Mouse (Mus musculus) intestine, embryonic 14.5 days (tissue): Measurements from ENCODE around the gene Vps11. TPM values are rescaled to one million over a fixed set of nuclear protein-coding genes. Genes with fewer than 3 reads are reported as not detected.

Source experiments
- ATAC-seq: fragments of 200-750 bp; cut with Nextera tagmentation; replicated peaks from 2 replicates; pipeline ENCODE4 v1.8.0; 2017; ENCODE audit warnings: low read depth, moderate number of reproducible peaks, moderate TSS enrichment, moderate library complexity; ENCODE audit not compliant: low FRiP score, low TSS enrichment
- DNase-seq: peaks from one replicate; pipeline ENCODE4 v3.0.0-alpha.2; 2018; ENCODE audit warnings: low spot score
- H3K27ac ChIP-seq: fragments of 300-500 bp; sonication (generic); 2 replicates; pipeline ENCODE4 v1.5.1; 2014; ENCODE audit warnings: low read depth, mild to moderate bottlenecking, control low read depth
- H3K27me3 ChIP-seq: fragments of 300-500 bp; sonication (generic); replicated peaks from 2 replicates; pipeline ENCODE4 v1.6.1; 2014; ENCODE audit warnings: low read length, control low read depth; ENCODE audit not compliant: control insufficient read depth, insufficient read depth
- H3K36me3 ChIP-seq: fragments of 300-500 bp; sonication (generic); 2 replicates; pipeline ENCODE4 v1.6.1; 2014; ENCODE audit warnings: low read length, control low read depth; ENCODE audit not compliant: control insufficient read depth, insufficient read depth
- H3K4me1 ChIP-seq: fragments of 300-500 bp; sonication (generic); replicated peaks from 2 replicates; pipeline ENCODE4 v1.6.1; 2014; ENCODE audit warnings: low read length, control low read depth, mixed read lengths; ENCODE audit not compliant: control insufficient read depth, insufficient read depth
- H3K4me2 ChIP-seq: fragments of 300-500 bp; sonication (generic); 2 replicates; pipeline ENCODE4 v1.6.1; 2014; ENCODE audit warnings: low read length
- H3K4me3 ChIP-seq: fragments of 300-500 bp; sonication (generic); 2 replicates; pipeline ENCODE4 v1.5.1; 2014; ENCODE audit warnings: low read depth, low read length, control low read depth, mixed read lengths
- H3K9ac ChIP-seq: fragments of 300-500 bp; sonication (generic); 2 replicates; pipeline ENCODE4 v1.6.1; 2014; ENCODE audit warnings: mild to moderate bottlenecking, low read length
- H3K9me3 ChIP-seq: fragments of 300-500 bp; sonication (generic); 2 replicates; pipeline ENCODE4 v1.6.1; 2016; ENCODE audit warnings: low read length, control low read depth; ENCODE audit not compliant: control insufficient read depth
- WGBS: fragments of 180-500 bp; shearing (Covaris S2); extraction: QIAGEN DNeasy Blood & Tissue Kit; methylation state at CpG from one replicate; pipeline ENCODE4 v1.1.7; 2014; 5-methylcytosine and 5-hydroxymethylcytosine counted together
- polyA plus RNA-seq: library from polyadenylated mRNA; unstranded; fragments of >200 nt; fragmentation: Nextera tagmentation; extraction: Ambion mirVana; gene quantifications from 2 replicates; pipeline ENCODE4 v1.2.1, GENCODE M21; 2014

Vps11 gene
- polyA plus RNA-seq, 1 experiment from 2014 or later: 25.3 TPM

DNA sequence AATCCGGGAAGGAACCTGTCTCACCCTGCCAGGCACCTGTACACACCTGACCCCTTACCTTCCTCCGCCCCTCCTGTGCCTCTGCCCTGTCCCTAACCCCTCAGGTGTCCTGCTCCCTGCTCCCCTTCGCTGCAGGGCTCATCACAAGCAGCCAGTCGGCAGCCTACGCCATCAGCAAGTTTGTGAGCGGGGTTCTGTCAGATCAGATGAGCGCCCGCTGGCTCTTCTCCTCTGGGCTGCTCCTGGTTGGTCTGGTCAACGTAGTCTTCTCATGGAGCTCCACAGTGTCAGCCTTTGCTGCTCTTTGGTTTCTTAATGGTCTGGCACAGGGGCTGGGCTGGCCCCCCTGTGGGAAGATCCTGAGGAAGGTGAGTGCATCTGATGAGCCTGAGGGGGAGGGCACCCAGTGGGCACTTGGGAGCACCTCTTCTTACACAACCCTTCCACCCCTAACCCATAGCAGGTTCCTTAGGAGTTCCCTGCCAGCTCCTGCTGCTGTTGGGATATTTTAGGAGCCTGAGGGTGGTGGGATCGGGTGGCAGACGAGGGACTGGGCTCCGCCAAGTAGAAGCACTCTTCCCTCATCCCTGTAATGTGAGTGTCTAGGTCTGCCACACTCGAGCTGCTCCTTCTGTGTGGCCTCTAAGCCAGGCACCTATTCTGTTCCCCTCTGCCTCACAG is 37.8 kb upstream of the Vps11 start:
- ATAC-seq (no peak), DNase-seq (no peak)
- H3K4me2 ChIP-seq: peak overlapping the region; percentile 87
- 71% methylated on average over 13 of the region's 13 CpGs for whole genome bisulfite sequencing
- no peaks in the 10 kb centered on the region for H3K27me3 ChIP-seq
- H3K4me1 ChIP-seq: peaks cover 5% of the 10 kb centered on the region; the same call in 1 of the 2 replicates
- peaks cover 50% of the 10 kb centered on the region for H3K36me3 ChIP-seq
- no peak overlapping the region for H3K9ac ChIP-seq
- H3K27ac ChIP-seq: no peak overlapping the region
- H3K9me3 ChIP-seq: no peaks in the 10 kb centered on the region
- no peak overlapping the region for H3K4me3 ChIP-seq

GRCm38 (mm10) chr9:44398551-44398950 is 37.1 kb upstream of the Vps11 start:
- H3K9me3 ChIP-seq: no peaks in the 10 kb centered on the region
- H3K9ac ChIP-seq: peak overlapping the region; percentile 72; the same call in 1 of the 2 replicates
- H3K4me3 ChIP-seq: peak overlapping the region; percentile 83
- H3K36me3 ChIP-seq: peaks cover 43% of the 10 kb centered on the region
- H3K27me3 ChIP-seq: no peaks in the 10 kb centered on the region
- peak overlapping the region; percentile 87 for H3K4me2 ChIP-seq
- 75% methylated on average over 9 of the region's 9 CpGs for WGBS
- H3K27ac ChIP-seq: peak overlapping the region; percentile 65; the same call in 1 of the 2 replicates
- no peak for ATAC-seq
- peaks cover 5% of the 10 kb centered on the region; the same call in 1 of the 2 replicates for H3K4me1 ChIP-seq
- no peak for DNase-seq

DNA sequence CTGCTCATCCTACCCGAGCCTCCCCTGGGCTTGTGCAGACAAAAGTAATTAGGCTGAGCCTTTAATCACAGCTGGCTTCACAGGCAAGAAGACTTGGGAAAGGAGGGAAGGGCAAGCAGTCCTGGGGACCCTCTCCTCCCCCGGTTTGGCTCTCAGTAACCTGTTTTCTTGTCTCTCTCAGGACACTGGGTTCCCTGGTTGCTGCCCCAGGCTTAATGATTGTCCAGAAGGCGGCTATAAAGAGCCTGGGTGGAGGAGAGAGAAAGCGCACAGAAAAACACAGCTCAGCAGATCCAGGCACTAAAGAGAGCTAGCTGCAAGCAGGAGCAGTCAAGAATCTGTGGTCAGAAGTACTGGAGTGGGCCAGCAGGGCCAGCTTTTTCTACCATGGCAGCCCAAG is 36.6 kb upstream of the Vps11 start:
- peak overlapping the region; percentile 65 for H3K27ac ChIP-seq
- H3K4me1 ChIP-seq: peaks cover 5% of the 10 kb centered on the region; the same call in 1 of the 2 replicates
- no peaks in the 10 kb centered on the region for H3K27me3 ChIP-seq
- H3K4me3 ChIP-seq: peak overlapping the region; percentile 83
- 11% methylated on average over 4 of the region's 4 CpGs for WGBS
- DNase-seq: no peak
- H3K9ac ChIP-seq: peak overlapping the region; percentile 72; the same call in 1 of the 2 replicates
- no peaks in the 10 kb centered on the region for H3K9me3 ChIP-seq
- H3K36me3 ChIP-seq: peaks cover 38% of the 10 kb centered on the region
- ATAC-seq: no peak
- peak overlapping the region; percentile 87 for H3K4me2 ChIP-seq

DNA sequence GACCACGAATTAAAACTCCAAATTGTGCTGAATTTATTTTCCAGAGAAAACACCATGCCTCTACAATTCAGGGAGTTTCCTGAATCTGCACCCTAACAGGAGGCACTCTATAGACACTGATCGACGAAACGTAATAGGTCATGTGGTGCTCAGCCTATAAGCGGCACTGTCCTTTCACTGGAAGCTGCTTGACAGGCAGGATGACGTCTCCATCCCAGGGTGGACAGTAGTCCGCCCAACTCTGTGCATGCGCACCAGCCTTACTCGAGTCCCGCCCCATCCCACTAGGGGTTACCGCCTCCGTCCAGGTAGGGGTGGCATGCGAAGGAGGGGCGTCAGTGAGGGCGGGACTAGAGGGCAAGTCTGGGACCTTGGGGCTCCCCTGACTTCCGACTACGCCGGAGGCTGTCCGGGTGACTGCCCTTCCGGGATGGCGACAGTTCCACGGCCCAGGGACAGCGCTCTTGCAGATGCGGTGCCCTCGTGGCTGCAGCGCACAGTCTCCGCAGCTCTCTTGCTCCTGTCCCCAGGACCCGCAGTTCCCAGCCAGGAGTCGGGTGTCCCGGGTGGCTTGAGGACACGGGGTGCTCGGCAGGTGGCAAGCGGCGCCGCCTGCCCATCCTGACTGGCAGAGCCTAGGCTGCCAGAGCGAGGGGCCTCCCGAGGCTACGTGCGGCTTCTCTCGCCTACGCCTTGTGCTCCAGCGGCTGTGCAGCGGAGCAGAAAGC is 35.4 kb upstream of the Vps11 start, which contains the start of gene Slc37a4:
TSS of gene Slc37a4 (plus strand) at position 169 of the 728 bp plus-strand sequence.
- Histone ChIP-seq H3K27me3 (no peaks in the 10 kb centered on the region), H3K27ac (peak within 1 kb of the TSS; percentile 65), H3K4me2 (peak within 1 kb of the TSS; percentile 87), H3K9ac (peak within 1 kb of the TSS; percentile 72), H3K4me3 (peak within 1 kb of the TSS; percentile 83), H3K36me3 (peaks cover 35% of the 10 kb centered on the region), H3K4me1 (peaks cover 5% of the 10 kb centered on the region; the same call in 1 of the 2 replicates), H3K9me3 (no peaks in the 10 kb centered on the region)
- ATAC-seq: peak; percentile 96
- WGBS: under 1% methylated on average over 43 of the region's 43 CpGs
- peak; percentile 91 for DNase-seq

- DNase-seq: peak; percentile 84
- no peak overlapping the region for H3K4me2 ChIP-seq
- H3K27me3 ChIP-seq: no peaks in the 10 kb centered on the region
- 0 out of 2 replicates have a peak, but pooled peaks cover 5% of the 10 kb centered on the region for H3K4me1 ChIP-seq
- no peak overlapping the region for H3K27ac ChIP-seq
- ATAC-seq: no peak
- H3K9ac ChIP-seq: no peak overlapping the region
- H3K4me3 ChIP-seq: no peak overlapping the region
- 37% methylated on average over 4 of the region's 4 CpGs for WGBS
- H3K9me3 ChIP-seq: no peaks in the 10 kb centered on the region
- H3K36me3 ChIP-seq: peaks cover 58% of the 10 kb centered on the region
Observed at GRCm38 (mm10) chr9:44391466-44391865, 30.0 kb upstream of the Vps11 start.

DNA sequence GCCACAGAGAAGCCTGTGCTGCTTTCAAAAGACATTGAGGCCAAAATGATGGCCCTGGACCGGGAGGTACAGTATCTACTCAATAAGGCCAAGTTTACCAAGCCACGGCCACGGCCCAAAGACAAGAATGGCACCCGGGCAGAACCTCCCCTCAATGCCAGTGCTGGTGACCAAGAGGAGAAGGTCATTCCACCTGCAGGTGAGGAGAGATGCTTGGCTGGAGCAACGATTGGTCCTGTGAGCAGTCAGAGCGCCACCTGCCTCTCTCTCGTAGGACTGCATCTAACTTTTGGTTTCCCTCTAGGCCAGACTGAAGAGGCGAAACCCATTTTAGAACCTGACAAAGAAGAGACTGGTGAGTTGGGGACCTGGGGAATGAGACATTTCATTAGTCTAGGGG is 27.8 kb upstream of the Vps11 start:
- H3K4me3 ChIP-seq: no peak overlapping the region
- H3K9me3 ChIP-seq: no peaks in the 10 kb centered on the region
- no peak overlapping the region for H3K9ac ChIP-seq
- no peak overlapping the region for H3K27ac ChIP-seq
- no peak for ATAC-seq
- 67% methylated on average over 8 of the region's 8 CpGs for WGBS
- DNase-seq: no peak
- H3K27me3 ChIP-seq: no peaks in the 10 kb centered on the region
- no peak overlapping the region for H3K4me2 ChIP-seq
- H3K36me3 ChIP-seq: peaks cover 80% of the 10 kb centered on the region
- no peaks in the 10 kb centered on the region for H3K4me1 ChIP-seq

GRCm38 (mm10) chr9:44387221-44387620 is 25.8 kb upstream of the Vps11 start:
- Histone ChIP-seq H3K4me3 (no peak overlapping the region), H3K4me1 (no peaks in the 10 kb centered on the region), H3K27ac (no peak overlapping the region), H3K27me3 (no peaks in the 10 kb centered on the region), H3K9me3 (no peaks in the 10 kb centered on the region), H3K36me3 (peaks cover 96% of the 10 kb centered on the region), H3K4me2 (no peak overlapping the region), H3K9ac (no peak overlapping the region)
- ATAC-seq (no peak), DNase-seq (no peak)
- 74% methylated on average over 3 of the region's 3 CpGs for WGBS

GRCm38 (mm10) chr9:44384596-44384995 is 23.1 kb upstream of the Vps11 start:
- H3K4me3 ChIP-seq: no peak overlapping the region
- H3K36me3 ChIP-seq: peaks cover 89% of the 10 kb centered on the region
- 90% methylated on average over 13 of the region's 13 CpGs for WGBS
- H3K27me3 ChIP-seq: no peaks in the 10 kb centered on the region
- ATAC-seq (no peak), DNase-seq (no peak)
- no peak overlapping the region for H3K9ac ChIP-seq
- H3K4me1 ChIP-seq: peaks cover 6% of the 10 kb centered on the region
- H3K9me3 ChIP-seq: no peaks in the 10 kb centered on the region
- H3K4me2 ChIP-seq: no peak overlapping the region
- H3K27ac ChIP-seq: no peak overlapping the region
